Mouse (Mus musculus) kidney, adult 2 months (tissue): Measurements from ENCODE around the gene Pkp1. TPM values are rescaled to one million over a fixed set of nuclear protein-coding genes. Genes with fewer than 3 reads are reported as not detected.

Experiments
- DNase-seq: peaks from one replicate; pipeline ENCODE4 v3.0.0; 2021
- H3K27ac ChIP-seq: fragments of 200-500 bp; 2 replicates; pipeline ENCODE4 v1.5.1; 2012; ENCODE audit warnings: low read depth, low read length, control low read depth, inconsistent platforms; ENCODE audit not compliant: insufficient read depth
- H3K27me3 ChIP-seq: fragments of 200-500 bp; replicated peaks from 2 replicates; pipeline ENCODE4 v1.6.1; 2012; ENCODE audit warnings: mild to moderate bottlenecking, moderate library complexity, low read length, inconsistent platforms; ENCODE audit not compliant: control insufficient read depth, insufficient read depth
- H3K36me3 ChIP-seq: fragments of 200-500 bp; 2 replicates; pipeline ENCODE4 v1.6.1; 2012; ENCODE audit warnings: mild to moderate bottlenecking, moderate library complexity, low read length, inconsistent platforms; ENCODE audit not compliant: control insufficient read depth, insufficient read depth
- H3K4me1 ChIP-seq: fragments of 200-500 bp; 2 replicates; pipeline ENCODE4 v1.6.1; 2011; ENCODE audit warnings: low read length; ENCODE audit not compliant: control insufficient read depth, insufficient read depth
- H3K4me3 ChIP-seq: fragments of 200-500 bp; 2 replicates; pipeline ENCODE4 v1.5.1; 2011; ENCODE audit warnings: mild to moderate bottlenecking, low read depth, low read length, control low read depth; ENCODE audit not compliant: insufficient read depth
- CTCF ChIP-seq: fragments of 200-500 bp; conservative IDR thresholded peaks from 2 replicates; pipeline ENCODE4 v1.5.1; 2011; ENCODE audit warnings: low read depth, mild to moderate bottlenecking, control low read depth, low read length, moderate library complexity, mixed read lengths; ENCODE audit not compliant: insufficient read depth, insufficient read length
- POLR2A ChIP-seq: fragments of 200-500 bp; IDR thresholded peaks from one replicate; pipeline ENCODE4 v1.6.1; 2011; ENCODE audit warnings: low read depth, low read length, control low read depth
- WGBS: fragments of 180-500 bp; shearing (Covaris S2); methylation state at CpG from one replicate; pipeline ENCODE4 v1.1.7; 2018; 5-methylcytosine and 5-hydroxymethylcytosine counted together
- polyA plus RNA-seq: library from polyadenylated mRNA; depleted of rRNA; stranded (reverse); fragments of >200 nt; gene quantifications from 2 replicates; pipeline ENCODE4 v1.2.3, GENCODE M21; 2012

The Pkp1 gene
- polyA plus RNA-seq, 1 experiment = 0.14 TPM

GRCm38 (mm10) chr1:135891424-135892216, 27.4 kb downstream of the Pkp1 start:
- Histone ChIP-seq H3K36me3 (no peaks in the 10 kb centered on the region), H3K4me3 (no peak overlapping the region), H3K27me3 (no peaks in the 10 kb centered on the region), H3K27ac (no peak overlapping the region), H3K4me1 (no peaks in the 10 kb centered on the region)
- no peak for TF ChIP-seq CTCF
- no peak for TF ChIP-seq POLR2A
- DNase-seq = no peak
- WGBS = 69% methylated on average over 11 of the region's 11 CpGs

GRCm38 (mm10) chr1:135889461-135890185, 29.4 kb downstream of the Pkp1 start:
- H3K27me3 ChIP-seq = no peaks in the 10 kb centered on the region
- H3K4me3 ChIP-seq = no peak overlapping the region
- WGBS = 80% methylated on average over 20 of the region's 20 CpGs
- no peak for DNase-seq
- no peak overlapping the region for H3K27ac ChIP-seq
- no peaks in the 10 kb centered on the region for H3K36me3 ChIP-seq
- no peaks in the 10 kb centered on the region for H3K4me1 ChIP-seq
- TF ChIP-seq POLR2A (no peak), CTCF (no peak)

GRCm38 (mm10) chr1:135882385-135883109, 36.5 kb downstream of the Pkp1 start:
- no peak overlapping the region for H3K27ac ChIP-seq
- H3K36me3 ChIP-seq = no peaks in the 10 kb centered on the region
- TF ChIP-seq CTCF (peak; percentile 81), POLR2A (no peak)
- DNase-seq = peak; percentile 61
- 72% methylated on average over 10 of the region's 10 CpGs for WGBS
- no peaks in the 10 kb centered on the region for H3K4me1 ChIP-seq
- no peak overlapping the region for H3K4me3 ChIP-seq
- no peaks in the 10 kb centered on the region for H3K27me3 ChIP-seq

- Histone ChIP-seq H3K4me1 (no peaks in the 10 kb centered on the region), H3K4me3 (no peak overlapping the region), H3K27me3 (no peaks in the 10 kb centered on the region), H3K27ac (no peak overlapping the region), H3K36me3 (no peaks in the 10 kb centered on the region)
- TF ChIP-seq CTCF (no peak), POLR2A (no peak)
- 50% methylated on average over 2 of the region's 2 CpGs for WGBS
- DNase-seq = no peak
Measured at GRCm38 (mm10) chr1:135877248-135877647, 41.8 kb downstream of the Pkp1 start.

GRCm38 (mm10) chr1:135872991-135873390, 46.0 kb downstream of the Pkp1 start:
- DNase-seq = no peak
- TF ChIP-seq CTCF = no peak
- no peak for TF ChIP-seq POLR2A
- no peaks in the 10 kb centered on the region for H3K36me3 ChIP-seq
- H3K27ac ChIP-seq = no peak overlapping the region
- no peak overlapping the region for H3K4me3 ChIP-seq
- H3K4me1 ChIP-seq = no peaks in the 10 kb centered on the region
- WGBS = 68% methylated on average over 4 of the region's 4 CpGs
- H3K27me3 ChIP-seq = no peaks in the 10 kb centered on the region

GRCm38 (mm10) chr1:135868570-135868969, 50.4 kb downstream of the Pkp1 start:
- 92% methylated on average over 6 of the region's 6 CpGs for WGBS
- no peak for DNase-seq
- no peaks in the 10 kb centered on the region for H3K27me3 ChIP-seq
- H3K4me1 ChIP-seq = no peaks in the 10 kb centered on the region
- TF ChIP-seq CTCF = no peak
- no peak for TF ChIP-seq POLR2A
- H3K4me3 ChIP-seq = no peak overlapping the region
- H3K27ac ChIP-seq = no peak overlapping the region
- no peaks in the 10 kb centered on the region for H3K36me3 ChIP-seq
